Mouse (Mus musculus) intestine, postnatal 0 days (tissue): ENCODE results near the gene Npff. TPM values are rescaled to one million over a fixed set of nuclear protein-coding genes. Genes with fewer than 3 reads are reported as not detected.

Source experiments
- ATAC-seq: fragments of 200-750 bp; cut with Nextera tagmentation; 2 replicates; pipeline ENCODE4 v1.8.0; 2017; ENCODE audit warnings: mild to moderate bottlenecking, moderate TSS enrichment, moderate library complexity
- H3K27ac ChIP-seq: fragments of 300-500 bp; sonication (generic); 2 replicates; pipeline ENCODE4 v1.5.1; 2014; ENCODE audit warnings: mild to moderate bottlenecking, low read depth, low read length, moderate library complexity
- H3K27me3 ChIP-seq: fragments of 300-500 bp; sonication (generic); replicated peaks from 2 replicates; pipeline ENCODE4 v1.6.1; 2014; ENCODE audit warnings: low read length, mixed read lengths; ENCODE audit not compliant: control insufficient read depth, insufficient read depth
- H3K36me3 ChIP-seq: fragments of 300-500 bp; sonication (generic); 2 replicates; pipeline ENCODE4 v1.6.1; 2014; ENCODE audit warnings: mild to moderate bottlenecking, moderate library complexity; ENCODE audit not compliant: control insufficient read depth, insufficient read depth
- H3K4me1 ChIP-seq: fragments of 300-500 bp; sonication (generic); replicated peaks from 2 replicates; pipeline ENCODE4 v1.6.1; 2014; ENCODE audit warnings: antibody characterized with exemption, low read length, mixed read lengths; ENCODE audit not compliant: control insufficient read depth, insufficient read depth
- H3K4me2 ChIP-seq: fragments of 300-500 bp; sonication (generic); replicated peaks from 2 replicates; pipeline ENCODE4 v1.6.1; 2014; ENCODE audit warnings: low read depth, mild to moderate bottlenecking, moderate library complexity
- H3K4me3 ChIP-seq: fragments of 300-500 bp; sonication (generic); 2 replicates; pipeline ENCODE4 v1.5.1; 2014; ENCODE audit warnings: low read depth, low read length
- H3K9ac ChIP-seq: fragments of 300-500 bp; sonication (generic); 2 replicates; pipeline ENCODE4 v1.6.1; 2014; ENCODE audit warnings: mild to moderate bottlenecking, low read depth, low read length
- H3K9me3 ChIP-seq: fragments of 300-500 bp; sonication (generic); 2 replicates; pipeline ENCODE4 v1.6.1; 2016; ENCODE audit warnings: mixed run types; ENCODE audit not compliant: control insufficient read depth
- CTCF ChIP-seq: sonication (generic); IDR thresholded peaks from 2 replicates; pipeline ENCODE4 v1.5.1; 2016; ENCODE audit warnings: low read depth, mild to moderate bottlenecking, control low read depth, antibody characterized with exemption, moderate library complexity
- WGBS: fragments of 180-500 bp; shearing (Covaris S2); extraction: QIAGEN DNeasy Blood & Tissue Kit; methylation state at CpG from one replicate; pipeline ENCODE4 v1.1.7; 2014; 5-methylcytosine and 5-hydroxymethylcytosine counted together
- polyA plus RNA-seq: library from polyadenylated mRNA; unstranded; fragments of >200 nt; fragmentation: Nextera tagmentation; extraction: Ambion mirVana; gene quantifications from 2 replicates; pipeline ENCODE4 v1.2.1, GENCODE M21; 2015

Npff gene
- polyA plus RNA-seq, 1 experiment from 2014 or later: 1.1 TPM

DNA sequence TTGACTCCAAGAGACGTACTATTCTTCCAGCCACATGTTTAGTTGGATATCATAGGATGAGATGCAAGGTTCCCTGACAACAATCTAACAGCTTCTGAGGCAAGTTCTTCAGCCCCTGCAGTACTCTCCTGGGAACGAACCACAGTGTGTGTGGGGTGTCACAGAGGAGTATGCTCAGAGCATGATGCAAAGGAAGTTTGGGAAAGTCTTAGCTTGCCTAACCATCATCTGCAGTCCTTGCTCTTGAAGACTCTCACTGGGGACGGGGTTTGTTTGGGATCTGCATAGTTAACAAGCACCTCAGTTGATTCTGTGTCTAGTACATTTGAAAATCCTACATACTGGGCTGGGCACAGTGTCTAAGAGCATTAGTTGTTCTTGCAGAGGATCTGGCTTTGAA is 16.4 kb downstream of the Npff start:
- peaks cover 7% of the 10 kb centered on the region for H3K36me3 ChIP-seq
- no peak overlapping the region for H3K4me3 ChIP-seq
- ATAC-seq: no peak
- H3K9ac ChIP-seq: no peak overlapping the region
- TF ChIP-seq CTCF: no peak
- WGBS: 84% methylated on average over 3 of the region's 3 CpGs
- no peaks in the 10 kb centered on the region for H3K4me1 ChIP-seq
- no peaks in the 10 kb centered on the region for H3K9me3 ChIP-seq
- H3K4me2 ChIP-seq: no peak overlapping the region
- no peak overlapping the region for H3K27ac ChIP-seq
- H3K27me3 ChIP-seq: no peaks in the 10 kb centered on the region

DNA sequence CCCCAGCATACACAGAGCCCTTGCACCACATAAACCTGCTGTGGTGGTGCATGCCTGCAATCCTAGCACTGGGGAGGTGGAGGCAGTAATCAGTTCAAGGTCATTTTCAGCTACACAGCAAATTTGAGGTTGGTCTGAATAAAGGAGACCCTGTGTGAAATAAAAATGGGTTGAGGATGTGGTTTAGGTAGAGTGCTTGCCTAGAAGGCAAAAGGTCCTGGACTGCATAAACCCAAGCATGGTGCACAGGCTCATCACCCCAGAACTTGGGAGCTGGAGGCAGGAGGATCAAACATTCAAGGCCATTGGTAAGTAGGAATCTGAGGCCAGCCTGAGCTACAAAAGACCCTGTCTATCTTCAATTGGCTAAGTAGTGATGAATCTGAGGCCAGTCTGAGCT is 17.2 kb downstream of the Npff start:
- H3K27ac ChIP-seq: no peak overlapping the region
- no peak for TF ChIP-seq CTCF
- H3K27me3 ChIP-seq: no peaks in the 10 kb centered on the region
- no peak overlapping the region for H3K4me2 ChIP-seq
- ATAC-seq: no peak
- H3K4me1 ChIP-seq: no peaks in the 10 kb centered on the region
- no peak overlapping the region for H3K4me3 ChIP-seq
- peaks cover 15% of the 10 kb centered on the region for H3K36me3 ChIP-seq
- no peak overlapping the region for H3K9ac ChIP-seq
- no peaks in the 10 kb centered on the region for H3K9me3 ChIP-seq

DNA sequence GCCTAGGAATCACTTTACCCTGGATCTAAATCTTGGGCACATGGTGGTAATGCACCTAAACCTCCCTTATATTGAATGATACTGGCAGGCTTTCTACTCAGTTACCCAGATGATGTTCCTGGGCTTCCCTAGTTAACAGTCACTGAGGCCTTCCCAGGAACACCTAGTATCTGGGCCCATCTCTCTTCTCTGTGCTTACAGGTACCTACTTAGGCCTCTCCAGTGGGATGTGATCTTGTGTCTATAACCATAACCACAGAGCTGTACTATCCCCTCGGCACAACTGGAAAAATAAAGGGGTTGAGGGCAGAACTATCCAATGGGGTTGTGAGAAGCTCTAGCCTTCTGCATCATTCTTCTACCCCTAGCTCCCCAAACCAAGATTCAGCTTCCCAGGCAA is 17.9 kb downstream of the Npff start:
- Histone ChIP-seq H3K36me3 (peaks cover 17% of the 10 kb centered on the region), H3K4me1 (no peaks in the 10 kb centered on the region), H3K27me3 (no peaks in the 10 kb centered on the region), H3K4me2 (no peak overlapping the region), H3K4me3 (no peak overlapping the region), H3K9me3 (no peaks in the 10 kb centered on the region), H3K27ac (no peak overlapping the region), H3K9ac (no peak overlapping the region)
- ATAC-seq: no peak
- 80% methylated on average over 1 of the region's 1 CpGs for WGBS
- no peak for TF ChIP-seq CTCF

- H3K4me1 ChIP-seq: no peaks in the 10 kb centered on the region
- WGBS: 7% methylated on average over 2 of the region's 2 CpGs
- TF ChIP-seq CTCF: no peak
- no peaks in the 10 kb centered on the region for H3K9me3 ChIP-seq
- peaks cover 21% of the 10 kb centered on the region for H3K36me3 ChIP-seq
- no peak overlapping the region for H3K4me2 ChIP-seq
- no peaks in the 10 kb centered on the region for H3K27me3 ChIP-seq
- H3K4me3 ChIP-seq: no peak overlapping the region
- no peak overlapping the region for H3K9ac ChIP-seq
- no peak overlapping the region for H3K27ac ChIP-seq
- ATAC-seq: no peak
These were observed 18.3 kb downstream of the Npff start for GRCm38 (mm10) chr15:102506464-102506830.

GRCm38 (mm10) chr15:102505770-102506463 is 18.8 kb downstream of the Npff start:
- WGBS: 72% methylated on average over 9 of the region's 9 CpGs
- Histone ChIP-seq H3K27ac (no peak overlapping the region), H3K9me3 (no peaks in the 10 kb centered on the region), H3K27me3 (no peaks in the 10 kb centered on the region), H3K36me3 (peaks cover 27% of the 10 kb centered on the region), H3K4me1 (no peaks in the 10 kb centered on the region), H3K9ac (no peak overlapping the region), H3K4me2 (no peak overlapping the region), H3K4me3 (no peak overlapping the region)
- TF ChIP-seq CTCF: no peak
- ATAC-seq: no peak

GRCm38 (mm10) chr15:102505073-102505769 is 19.5 kb downstream of the Npff start:
- H3K36me3 ChIP-seq: peaks cover 33% of the 10 kb centered on the region
- H3K27me3 ChIP-seq: no peaks in the 10 kb centered on the region
- 0 out of 2 replicates have a peak, but pooled peaks have one; percentile 10 for TF ChIP-seq CTCF
- no peak overlapping the region for H3K4me2 ChIP-seq
- WGBS: 72% methylated on average over 12 of the region's 12 CpGs
- H3K9me3 ChIP-seq: no peaks in the 10 kb centered on the region
- H3K27ac ChIP-seq: no peak overlapping the region
- H3K9ac ChIP-seq: no peak overlapping the region
- no peak for ATAC-seq
- no peaks in the 10 kb centered on the region for H3K4me1 ChIP-seq
- H3K4me3 ChIP-seq: no peak overlapping the region
